Mouse (Mus musculus) lung, embryonic 14.5 days (tissue): Measurements from ENCODE around the gene Eed. TPM values are rescaled to one million over a fixed set of nuclear protein-coding genes. Genes with fewer than 3 reads are reported as not detected.
A peak's percentile ranks its signal among the peaks of the same experiment; 100 is the strongest.

Source experiments
- ATAC-seq: fragments of 200-750 bp; cut with Nextera tagmentation; 2 replicates; pipeline ENCODE4 v1.8.0; 2017; ENCODE audit warnings: mild to moderate bottlenecking, moderate TSS enrichment, moderate library complexity; ENCODE audit not compliant: insufficient read depth
- DNase-seq: peaks from one replicate; pipeline ENCODE4 v3.0.0-alpha.2; 2015
- H3K27ac ChIP-seq: fragments of 300-500 bp; sonication (generic); 2 replicates; pipeline ENCODE4 v1.5.1; 2014; ENCODE audit warnings: low read depth, mild to moderate bottlenecking, moderate library complexity
- H3K27me3 ChIP-seq: fragments of 300-500 bp; sonication (generic); 2 replicates; pipeline ENCODE4 v1.6.1; 2014; ENCODE audit warnings: low read length, control low read depth; ENCODE audit not compliant: insufficient read depth
- H3K36me3 ChIP-seq: fragments of 300-500 bp; sonication (generic); 2 replicates; pipeline ENCODE4 v1.6.1; 2014; ENCODE audit warnings: control low read depth; ENCODE audit not compliant: insufficient read depth
- H3K4me1 ChIP-seq: fragments of 300-500 bp; sonication (generic); 2 replicates; pipeline ENCODE4 v1.6.1; 2014; ENCODE audit warnings: antibody characterized with exemption, control low read depth; ENCODE audit not compliant: insufficient read depth
- H3K4me2 ChIP-seq: fragments of 300-500 bp; sonication (generic); 2 replicates; pipeline ENCODE4 v1.6.1; 2014; ENCODE audit warnings: mild to moderate bottlenecking
- H3K4me3 ChIP-seq: fragments of 300-500 bp; sonication (generic); 2 replicates; pipeline ENCODE4 v1.5.1; 2014; ENCODE audit warnings: low read depth, low read length
- H3K9ac ChIP-seq: fragments of 300-500 bp; sonication (generic); 2 replicates; pipeline ENCODE4 v1.6.1; 2014
- H3K9me3 ChIP-seq: fragments of 300-500 bp; sonication (generic); 2 replicates; pipeline ENCODE4 v1.6.1; 2016; ENCODE audit warnings: low read depth, low read length, control low read depth
- CTCF ChIP-seq: IDR thresholded peaks from 2 replicates; pipeline ENCODE4 v1.5.1; 2016; ENCODE audit warnings: antibody characterized with exemption, low read depth
- WGBS: fragments of 180-500 bp; shearing (Covaris S2); extraction: QIAGEN DNeasy Blood & Tissue Kit; methylation state at CpG from one replicate; pipeline ENCODE4 v1.1.7; 2014; 5-methylcytosine and 5-hydroxymethylcytosine counted together
- polyA plus RNA-seq: library from polyadenylated mRNA; unstranded; fragments of >200 nt; fragmentation: Nextera tagmentation; extraction: Ambion mirVana; gene quantifications from 2 replicates; pipeline ENCODE4 v1.2.1, GENCODE M21; 2014

Gene Eed
- polyA plus RNA-seq, 1 experiment from 2014 or later = 75.5 TPM

DNA sequence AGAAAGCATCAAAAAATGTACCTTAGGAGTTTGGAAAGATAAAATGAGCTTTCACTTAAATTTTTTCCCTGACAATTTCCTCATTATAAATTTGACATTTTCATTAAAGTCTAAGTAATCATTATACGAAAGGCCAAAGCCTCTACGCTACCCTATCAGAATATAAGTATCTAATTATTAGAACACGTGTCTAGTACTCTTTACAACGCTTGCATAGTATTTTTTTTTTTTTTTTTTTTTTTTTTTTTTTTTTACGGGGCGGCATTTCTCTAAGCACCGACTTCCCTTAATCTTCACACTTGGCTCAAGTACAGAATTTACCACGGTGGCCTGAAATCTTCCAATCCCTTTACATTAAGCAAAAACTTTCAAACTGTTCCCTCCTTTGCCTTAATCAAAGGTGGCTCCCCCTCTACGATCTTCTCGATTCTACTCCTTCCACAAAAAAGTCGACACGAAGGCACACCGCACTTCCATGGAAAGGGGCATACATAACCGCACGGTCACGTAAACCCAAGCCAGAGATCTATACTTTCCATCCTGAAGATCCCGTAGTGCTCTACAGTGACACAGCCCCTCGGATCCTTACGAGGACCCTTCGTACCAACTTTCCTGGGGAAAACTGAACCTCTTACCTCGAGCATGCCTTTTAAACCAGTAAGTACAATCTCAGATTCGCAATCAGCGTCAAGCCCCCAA lies 1.2 kb downstream of the Eed start:
- no peak for TF ChIP-seq CTCF
- DNase-seq = peak; percentile 57
- no peaks in the 10 kb centered on the region for H3K27me3 ChIP-seq
- H3K36me3 ChIP-seq = peaks cover 22% of the 10 kb centered on the region
- WGBS = 3% methylated on average over 23 of the region's 23 CpGs
- peak overlapping the region; percentile 72 for H3K4me2 ChIP-seq
- peak overlapping the region; percentile 74 for H3K4me3 ChIP-seq
- peak overlapping the region; percentile 100 for H3K27ac ChIP-seq
- H3K9ac ChIP-seq = peak overlapping the region; percentile 92
- ATAC-seq = peak; percentile 10; the same call in 1 of the 2 replicates
- H3K9me3 ChIP-seq = no peaks in the 10 kb centered on the region
- peaks cover 8% of the 10 kb centered on the region; the same call in 1 of the 2 replicates for H3K4me1 ChIP-seq

DNA sequence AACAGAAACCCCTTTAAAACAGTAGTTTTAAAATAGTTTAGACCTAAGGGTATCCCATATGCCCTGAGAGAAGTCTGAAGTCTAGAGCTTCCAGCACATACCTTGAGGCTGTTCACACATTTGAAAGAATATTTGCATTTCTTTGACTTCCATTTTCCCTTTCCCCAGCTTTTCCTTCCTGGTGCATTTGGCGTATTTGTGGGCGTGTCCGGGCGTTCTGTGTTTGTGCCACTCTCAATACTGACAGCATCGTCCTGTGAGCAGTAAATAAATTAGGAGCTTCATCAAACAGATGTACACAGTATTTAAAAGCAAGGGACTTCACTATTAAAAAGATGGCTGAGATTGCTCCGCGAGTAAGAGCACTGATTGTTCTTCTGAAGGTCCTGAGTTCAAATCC lies 4.0 kb downstream of the Eed start:
- Histone ChIP-seq H3K36me3 (peaks cover 42% of the 10 kb centered on the region), H3K9ac (no peak overlapping the region), H3K4me2 (no peak overlapping the region), H3K9me3 (no peaks in the 10 kb centered on the region), H3K27ac (no peak overlapping the region), H3K4me1 (peaks cover 8% of the 10 kb centered on the region; the same call in 1 of the 2 replicates), H3K27me3 (no peaks in the 10 kb centered on the region), H3K4me3 (no peak overlapping the region)
- TF ChIP-seq CTCF = no peak
- DNase-seq (no peak), ATAC-seq (no peak)
- 91% methylated on average over 7 of the region's 7 CpGs for WGBS

- Histone ChIP-seq H3K9me3 (no peaks in the 10 kb centered on the region), H3K9ac (no peak overlapping the region), H3K36me3 (peaks cover 51% of the 10 kb centered on the region), H3K4me2 (no peak overlapping the region), H3K4me1 (peaks cover 8% of the 10 kb centered on the region; the same call in 1 of the 2 replicates), H3K27me3 (no peaks in the 10 kb centered on the region), H3K4me3 (no peak overlapping the region), H3K27ac (no peak overlapping the region)
- TF ChIP-seq CTCF = no peak
- 84% methylated on average over 1 of the region's 1 CpGs for WGBS
- DNase-seq = no peak
- ATAC-seq = no peak
These were observed 5.2 kb downstream of the Eed start for GRCm38 (mm10) chr7:89975571-89975970.

DNA sequence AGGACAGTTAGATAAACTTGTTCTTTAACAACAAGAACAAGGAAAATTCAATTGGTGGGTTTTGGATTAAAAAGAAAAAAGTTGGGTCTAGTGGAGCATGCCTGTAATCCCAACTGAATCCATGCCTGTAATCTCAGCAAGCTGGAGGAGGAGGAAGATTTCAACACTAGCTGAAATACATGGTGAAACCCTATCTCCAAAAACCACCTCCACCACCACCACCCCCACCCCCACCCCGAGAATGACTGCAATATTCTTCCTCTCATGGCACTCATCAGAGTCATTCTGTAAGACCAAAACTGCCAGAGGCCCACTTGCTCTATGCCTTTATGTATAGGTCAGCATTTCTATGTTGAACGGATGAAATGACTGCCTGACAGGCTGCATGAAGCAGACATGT lies 13.5 kb downstream of the Eed start:
- no peak for DNase-seq
- H3K4me3 ChIP-seq = no peak overlapping the region
- no peak overlapping the region for H3K4me2 ChIP-seq
- no peak overlapping the region for H3K9ac ChIP-seq
- no peaks in the 10 kb centered on the region for H3K27me3 ChIP-seq
- TF ChIP-seq CTCF = no peak
- no peak overlapping the region for H3K27ac ChIP-seq
- H3K4me1 ChIP-seq = no peaks in the 10 kb centered on the region
- no peak for ATAC-seq
- 66% methylated on average over 2 of the region's 2 CpGs for WGBS
- H3K9me3 ChIP-seq = no peaks in the 10 kb centered on the region
- H3K36me3 ChIP-seq = peaks cover 83% of the 10 kb centered on the region

DNA sequence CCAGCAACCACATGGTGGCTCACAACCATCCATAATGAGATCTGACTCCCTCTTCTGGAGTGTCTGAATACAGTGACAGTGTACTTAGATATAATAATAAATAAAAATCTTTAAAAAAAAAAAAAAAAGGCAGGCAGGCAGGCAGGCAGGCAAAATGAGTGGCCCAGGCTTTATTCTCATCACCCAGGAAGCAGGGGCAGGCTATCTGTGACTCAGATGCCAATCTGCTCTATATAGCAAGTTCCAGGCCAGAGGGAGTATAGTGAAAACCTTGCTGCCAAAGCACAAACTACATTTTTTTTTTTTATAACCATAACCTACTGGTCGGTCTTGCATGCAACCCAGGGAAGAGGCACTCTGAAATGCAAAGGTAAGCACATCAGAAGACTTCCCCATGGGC lies 14.0 kb downstream of the Eed start:
- Histone ChIP-seq H3K4me1 (no peaks in the 10 kb centered on the region), H3K4me2 (no peak overlapping the region), H3K27ac (no peak overlapping the region), H3K9me3 (no peaks in the 10 kb centered on the region), H3K4me3 (no peak overlapping the region), H3K9ac (no peak overlapping the region), H3K36me3 (peaks cover 83% of the 10 kb centered on the region), H3K27me3 (no peaks in the 10 kb centered on the region)
- ATAC-seq (no peak), DNase-seq (no peak)
- WGBS = 93% methylated on average over 1 of the region's 1 CpGs
- no peak for TF ChIP-seq CTCF

- no peak overlapping the region for H3K4me3 ChIP-seq
- no peak overlapping the region for H3K9ac ChIP-seq
- no peak for ATAC-seq
- H3K36me3 ChIP-seq = peaks cover 84% of the 10 kb centered on the region
- H3K27me3 ChIP-seq = no peaks in the 10 kb centered on the region
- H3K27ac ChIP-seq = no peak overlapping the region
- H3K4me2 ChIP-seq = no peak overlapping the region
- TF ChIP-seq CTCF = no peak
- no peaks in the 10 kb centered on the region for H3K9me3 ChIP-seq
- no peaks in the 10 kb centered on the region for H3K4me1 ChIP-seq
- DNase-seq = no peak
These were observed 17.6 kb downstream of the Eed start for GRCm38 (mm10) chr7:89963135-89963534.

DNA sequence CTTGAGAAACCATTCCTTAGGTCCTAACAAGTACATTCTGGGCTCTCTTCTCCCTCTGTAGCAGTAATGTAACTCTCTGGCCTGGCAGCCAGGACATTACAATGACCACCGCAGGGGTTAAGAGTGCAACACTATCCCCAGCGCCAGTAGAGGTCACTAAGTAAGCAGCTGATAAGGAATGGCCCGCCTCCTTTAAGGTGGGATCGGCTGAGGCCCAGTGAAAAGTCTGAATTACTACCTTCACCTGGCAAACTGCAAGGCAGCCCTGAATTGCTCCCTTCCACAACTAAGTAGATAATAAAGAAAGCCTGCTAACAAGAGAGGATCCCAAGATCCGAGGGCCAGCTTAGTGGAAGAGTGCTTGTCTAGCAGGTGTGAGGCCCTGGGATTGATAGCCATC lies 23.5 kb downstream of the Eed start:
- Histone ChIP-seq H3K4me2 (no peak overlapping the region), H3K27me3 (no peaks in the 10 kb centered on the region), H3K9ac (no peak overlapping the region), H3K27ac (no peak overlapping the region), H3K4me3 (no peak overlapping the region), H3K4me1 (no peaks in the 10 kb centered on the region), H3K9me3 (no peaks in the 10 kb centered on the region), H3K36me3 (peaks cover 80% of the 10 kb centered on the region)
- TF ChIP-seq CTCF = no peak
- 18% methylated on average over 5 of the region's 5 CpGs for WGBS
- DNase-seq (no peak), ATAC-seq (no peak)
